Mouse (Mus musculus) telencephalon, adult 2 months (tissue): ENCODE measurements around the gene Rogdi.

Experiments used
- DNase-seq: peaks from one replicate; pipeline ENCODE4 v3.0.0-alpha.2; 2011; ENCODE audit warnings: low read depth, low spot score

Rogdi gene

DNA sequence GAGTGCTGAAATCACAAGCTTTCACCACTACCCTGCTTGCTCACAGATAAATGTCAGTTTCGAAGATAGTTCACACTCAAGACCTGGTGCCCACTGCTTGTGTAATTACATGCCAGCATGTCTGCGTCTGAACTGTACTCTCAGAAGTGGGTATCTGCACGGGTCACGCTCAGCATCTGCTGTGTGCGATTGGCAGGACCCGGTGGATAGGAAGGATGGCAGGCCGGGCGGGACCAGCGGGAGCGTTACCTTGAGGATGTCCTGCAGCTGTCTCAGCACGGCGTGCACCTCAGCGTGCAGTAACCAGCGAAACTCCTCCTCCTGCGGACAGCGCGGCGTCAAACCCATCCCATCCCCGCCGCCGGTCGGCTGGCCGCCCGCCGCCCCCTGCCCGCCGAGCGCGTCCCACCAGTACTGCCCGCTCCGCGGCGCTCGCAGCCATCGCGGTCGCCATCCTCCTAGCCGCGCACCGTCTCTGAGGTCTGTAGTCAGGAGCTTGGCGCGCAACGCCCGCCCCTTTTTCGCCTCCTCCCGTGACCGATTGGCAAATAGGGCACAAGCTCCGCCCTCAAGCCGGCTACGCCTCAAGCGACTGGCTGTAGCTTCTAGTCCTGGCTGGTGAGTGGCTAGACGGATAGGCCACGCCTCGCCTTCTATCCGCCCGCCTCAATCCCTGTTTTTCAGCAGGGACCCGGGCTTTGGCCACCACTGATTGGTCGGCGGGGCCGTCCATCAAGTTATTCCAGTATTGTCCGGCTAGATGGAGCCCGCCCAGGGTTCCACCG, at the start of gene Rogdi:
Rogdi (minus strand) TSS at position 500 of the 785 bp plus-strand sequence.
- peak; percentile 99 for DNase-seq

- no peak for DNase-seq
Measured at GRCm38 (mm10) chr16:5058114-5058513, 44.8 kb upstream of the Rogdi start.

GRCm38 (mm10) chr16:5050251-5051110, 37.1 kb upstream of the Rogdi start:
- DNase-seq, result no peak

GRCm38 (mm10) chr16:5049774-5050234, 36.5 kb upstream of the Rogdi start, which contains the start of the genes Glyr1 and Ubn1:
Gene Glyr1 (minus strand): TSS chr16:5049863.
Gene Ubn1 (plus strand): TSS chr16:5050057.
- DNase-seq, result peak; percentile 98

DNA sequence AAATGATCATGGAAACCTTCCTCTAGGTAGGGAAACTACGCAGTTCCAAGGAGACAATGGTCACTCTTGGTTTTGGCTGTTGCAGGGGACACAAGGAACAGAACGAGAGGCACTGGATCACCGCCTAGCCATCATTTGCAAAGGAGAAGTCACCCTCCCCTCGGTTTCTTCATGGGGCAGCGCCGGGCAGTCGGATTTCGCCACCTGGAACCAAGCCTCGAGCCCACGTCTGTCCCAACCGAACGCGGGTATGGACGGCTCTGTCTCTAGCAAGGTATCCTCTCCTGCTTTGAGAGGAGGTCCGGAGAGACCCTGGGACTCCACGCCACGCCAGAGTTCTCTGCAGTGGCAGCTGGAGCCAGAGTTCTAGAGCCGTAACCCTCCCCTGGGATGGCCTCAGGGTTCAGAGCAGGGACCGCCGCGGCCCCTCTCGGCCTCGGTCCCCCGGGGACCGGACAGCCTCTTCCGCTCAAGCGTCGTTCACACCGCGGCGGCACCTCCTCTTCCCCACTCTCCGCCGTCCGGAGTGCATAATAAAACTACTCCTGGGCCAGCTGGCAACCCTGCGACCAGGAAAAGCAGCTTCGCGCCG, 35.9 kb upstream of the Rogdi start:
- no peak for DNase-seq

DNA sequence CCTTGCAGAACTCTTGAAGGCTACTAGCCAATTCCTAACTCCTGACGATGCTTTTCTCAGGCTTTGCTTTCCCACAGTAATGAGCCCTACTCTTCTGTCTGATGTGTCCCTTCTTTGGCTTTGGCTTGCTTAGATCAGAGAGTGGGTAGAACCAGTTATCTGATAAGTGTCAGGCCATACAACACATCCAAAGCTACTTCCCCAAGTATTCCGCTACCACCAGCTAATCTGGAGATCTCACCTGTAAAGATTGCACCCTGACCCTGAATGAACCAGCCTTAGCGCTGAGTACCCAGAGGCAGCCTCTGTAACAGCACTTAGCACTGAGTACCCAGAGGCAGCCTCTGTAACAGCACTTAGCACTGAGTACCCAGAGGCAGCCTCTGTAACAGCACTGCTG, 32.0 kb upstream of the Rogdi start:
- DNase-seq, result no peak

- no peak for DNase-seq
Measured at GRCm38 (mm10) chr16:5036649-5037234, 23.4 kb upstream of the Rogdi start.

GRCm38 (mm10) chr16:5035591-5035990, 22.2 kb upstream of the Rogdi start:
- DNase-seq, result no peak

DNA sequence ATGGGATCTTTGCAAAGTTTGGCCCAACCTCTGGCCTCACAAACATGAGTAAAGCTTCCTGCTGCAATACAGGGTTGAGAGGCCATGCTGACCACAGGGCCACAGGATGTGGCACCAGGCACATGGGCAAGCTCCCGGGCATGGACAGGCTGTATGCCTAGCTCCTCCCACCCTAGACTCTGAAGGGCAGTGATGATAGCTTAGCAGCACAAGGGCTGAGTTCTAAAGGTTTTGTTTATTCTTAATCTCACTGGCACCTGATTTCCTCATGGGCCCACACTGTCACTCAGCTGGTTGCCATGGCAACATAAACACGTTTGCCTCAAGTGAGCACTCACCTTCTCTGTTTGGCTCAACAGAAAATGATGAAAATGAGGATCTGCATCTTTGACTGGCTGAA, 16.5 kb upstream of the Rogdi start:
- DNase-seq, result no peak

GRCm38 (mm10) chr16:5024021-5024420, 10.7 kb upstream of the Rogdi start:
- no peak for DNase-seq

DNA sequence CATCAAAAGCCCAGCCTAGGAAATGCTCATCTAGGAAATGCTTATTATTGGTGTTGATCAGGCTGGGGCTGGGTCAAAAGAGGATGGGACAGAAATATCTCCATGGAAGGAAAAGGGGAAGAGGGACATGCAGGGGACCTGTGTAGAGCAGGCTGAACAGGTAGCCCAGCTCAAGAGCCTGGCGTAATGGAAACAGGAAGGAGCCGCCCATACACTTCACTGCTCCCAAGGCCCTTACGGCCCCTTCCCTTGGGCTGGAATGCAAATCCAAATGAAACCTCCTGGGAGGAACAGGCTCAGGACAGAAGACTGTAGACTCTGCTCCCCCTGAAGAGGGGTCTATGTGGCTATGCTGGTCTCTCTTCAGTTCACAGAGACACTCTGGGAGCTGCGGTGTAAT, 1.2 kb upstream of the Rogdi start:
- no peak for DNase-seq

GRCm38 (mm10) chr16:5012036-5013005, 1.0 kb downstream of the Rogdi start:
- no peak for DNase-seq

- DNase-seq, result no peak
Measured at GRCm38 (mm10) chr16:5011285-5011684, 2.1 kb downstream of the Rogdi start.

- DNase-seq, result no peak
Measured at GRCm38 (mm10) chr16:5010371-5010935, 2.9 kb downstream of the Rogdi start.

- DNase-seq, result no peak
Measured at GRCm38 (mm10) chr16:5008076-5008475, 5.3 kb downstream of the Rogdi start.

- DNase-seq, result no peak
Measured at GRCm38 (mm10) chr16:5007492-5007891, 5.9 kb downstream of the Rogdi start.

GRCm38 (mm10) chr16:5007067-5007466, 6.3 kb downstream of the Rogdi start, which contains the start of gene Smim22:
Gene Smim22 (plus strand): TSS chr16:5007288.
- no peak for DNase-seq

GRCm38 (mm10) chr16:5000611-5001010, 12.7 kb downstream of the Rogdi start:
- DNase-seq, result no peak

DNA sequence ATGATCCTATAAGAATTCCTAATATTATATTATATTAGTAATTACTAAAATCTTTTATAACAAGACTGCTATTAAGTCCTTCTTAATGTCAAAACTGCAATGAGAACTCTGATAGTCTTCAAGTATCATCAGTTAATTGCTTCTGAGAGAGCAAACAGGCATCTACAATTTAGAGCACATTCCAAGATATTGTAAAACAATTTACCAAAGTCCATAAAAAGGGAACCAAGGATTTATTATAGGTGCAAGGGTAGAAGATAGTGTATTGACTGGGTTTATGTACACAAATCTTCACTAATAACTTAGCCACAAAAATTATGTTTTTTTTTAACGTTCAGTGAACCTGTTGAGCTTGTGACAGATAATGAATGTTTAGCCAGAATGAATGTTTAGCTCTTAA, 14.4 kb downstream of the Rogdi start:
- no peak for DNase-seq

GRCm38 (mm10) chr16:4997553-4997952, 15.8 kb downstream of the Rogdi start, which contains the start of gene Sept12:
Gene Sept12 (minus strand): TSS chr16:4997852.
- no peak for DNase-seq
